Mouse (Mus musculus) adrenal gland, adult 8-10 months (tissue): ENCODE measurements at regions not wholly inside any gene's neighbourhood (a gene's known extent, or its start where the extent isn't known, plus 50 kb on each side); places are given as distances from the start of the nearest gene placed in this dataset.

Experiments used
- DNase-seq: peaks from one replicate; pipeline ENCODE4 v3.0.0; 2022

DNA sequence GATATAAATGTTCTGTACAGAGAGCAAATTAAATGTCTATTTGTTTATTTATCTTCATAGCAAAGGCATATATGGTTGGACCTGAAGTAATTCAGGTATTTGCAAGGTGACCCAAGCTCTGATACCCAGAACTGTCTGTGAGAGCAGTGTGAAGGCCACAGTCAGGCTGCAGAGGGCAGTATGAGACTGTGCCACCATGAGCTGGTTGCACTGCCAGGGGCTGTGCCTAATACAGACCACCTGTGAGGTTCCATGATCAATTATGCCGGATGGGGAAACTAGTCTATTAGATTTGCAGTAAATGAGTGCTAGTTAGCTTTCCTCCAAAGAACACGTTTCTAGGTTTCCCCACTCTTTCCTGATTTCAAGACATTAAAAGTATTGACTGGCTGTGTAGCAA, 207.5 kb downstream of the C1d start:
- DNase-seq = no peak

DNA sequence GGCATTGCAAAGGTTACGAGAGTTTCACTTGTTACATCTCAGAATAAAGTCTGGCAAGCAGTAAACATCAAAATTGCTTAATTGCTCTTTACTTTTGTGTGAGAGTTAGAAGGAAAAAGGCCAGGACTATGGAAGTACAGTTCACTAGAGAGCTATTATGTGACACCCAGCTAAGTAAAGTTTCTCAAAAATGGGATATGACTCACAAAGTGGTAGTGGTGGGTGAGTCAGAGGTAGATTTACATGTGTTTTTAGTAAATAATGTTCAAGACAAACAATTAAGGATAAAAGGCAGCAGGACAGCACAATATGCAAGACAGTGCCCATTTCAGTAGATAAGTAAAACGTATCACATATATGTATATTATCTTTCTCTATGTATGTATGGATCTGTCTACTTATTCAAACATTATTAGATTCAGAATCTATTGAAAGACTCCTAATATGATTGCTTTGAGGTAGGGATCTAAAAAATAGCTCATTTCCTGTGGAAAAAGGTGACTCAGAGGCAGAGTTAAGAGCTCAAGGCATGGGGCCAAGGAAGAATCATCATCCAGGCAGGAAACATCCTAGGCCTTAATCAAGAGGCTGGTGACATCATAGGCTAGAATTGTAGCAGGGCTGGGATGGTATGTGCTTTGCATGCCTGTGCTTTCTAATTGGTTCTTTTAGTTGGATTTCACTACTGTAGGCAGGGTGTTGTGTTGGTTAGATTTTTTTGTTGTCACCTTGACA, 211.2 kb downstream of the C1d start:
- no peak for DNase-seq

DNA sequence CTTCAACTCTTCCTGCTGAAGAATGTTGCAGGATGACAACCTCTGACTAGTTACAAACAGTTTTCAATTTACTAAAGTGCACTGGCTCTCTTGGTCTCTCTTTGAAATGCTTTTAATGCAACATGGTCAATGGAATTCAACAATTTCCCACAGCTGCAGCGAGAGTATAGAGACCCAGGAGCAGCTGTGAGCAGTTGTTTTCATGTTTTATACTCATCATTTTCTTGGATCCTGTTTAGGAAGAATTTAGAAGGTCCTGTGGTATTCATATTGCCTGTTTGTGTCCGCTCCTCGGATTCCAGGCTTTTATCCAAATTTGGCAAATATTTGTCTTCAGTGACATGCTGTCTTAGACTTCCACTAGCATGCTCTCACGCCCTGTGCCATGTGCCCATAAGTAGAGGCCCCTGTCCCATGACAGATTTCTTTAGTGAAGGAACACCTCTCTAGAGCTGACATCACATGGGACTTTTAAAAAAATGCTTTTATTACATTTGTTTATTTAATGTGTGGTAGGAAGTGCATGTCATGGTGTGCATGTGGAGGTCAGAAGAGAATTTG, 224.1 kb downstream of the C1d start:
- no peak for DNase-seq

DNA sequence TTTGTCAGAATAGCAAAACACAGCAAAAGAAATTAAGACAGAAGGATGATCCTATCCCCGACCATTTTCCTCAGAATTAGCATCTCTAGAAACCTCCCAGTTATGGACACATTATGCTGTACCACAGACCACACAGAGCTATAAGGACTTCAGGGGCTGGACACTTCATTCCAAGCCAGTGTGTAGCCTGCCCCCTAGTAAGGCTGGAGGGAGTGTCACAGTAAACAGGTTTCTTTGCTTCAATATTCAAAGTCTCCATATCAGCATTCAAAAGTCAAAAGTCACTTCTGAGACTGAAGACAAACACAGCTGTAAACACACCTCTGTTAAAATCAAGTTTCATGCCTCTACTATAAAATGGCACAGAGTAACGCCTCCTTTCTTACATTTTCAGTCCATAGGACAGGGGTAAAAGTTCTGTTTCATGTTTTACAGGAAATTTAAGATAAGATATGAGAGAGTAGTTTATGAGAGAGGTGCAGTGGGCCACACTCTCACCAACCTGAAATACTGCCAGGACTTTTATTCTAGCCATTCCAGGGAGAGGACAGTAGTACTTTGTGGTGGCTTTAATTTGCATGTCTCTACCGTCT, 226.6 kb downstream of the C1d start:
- no peak for DNase-seq

DNA sequence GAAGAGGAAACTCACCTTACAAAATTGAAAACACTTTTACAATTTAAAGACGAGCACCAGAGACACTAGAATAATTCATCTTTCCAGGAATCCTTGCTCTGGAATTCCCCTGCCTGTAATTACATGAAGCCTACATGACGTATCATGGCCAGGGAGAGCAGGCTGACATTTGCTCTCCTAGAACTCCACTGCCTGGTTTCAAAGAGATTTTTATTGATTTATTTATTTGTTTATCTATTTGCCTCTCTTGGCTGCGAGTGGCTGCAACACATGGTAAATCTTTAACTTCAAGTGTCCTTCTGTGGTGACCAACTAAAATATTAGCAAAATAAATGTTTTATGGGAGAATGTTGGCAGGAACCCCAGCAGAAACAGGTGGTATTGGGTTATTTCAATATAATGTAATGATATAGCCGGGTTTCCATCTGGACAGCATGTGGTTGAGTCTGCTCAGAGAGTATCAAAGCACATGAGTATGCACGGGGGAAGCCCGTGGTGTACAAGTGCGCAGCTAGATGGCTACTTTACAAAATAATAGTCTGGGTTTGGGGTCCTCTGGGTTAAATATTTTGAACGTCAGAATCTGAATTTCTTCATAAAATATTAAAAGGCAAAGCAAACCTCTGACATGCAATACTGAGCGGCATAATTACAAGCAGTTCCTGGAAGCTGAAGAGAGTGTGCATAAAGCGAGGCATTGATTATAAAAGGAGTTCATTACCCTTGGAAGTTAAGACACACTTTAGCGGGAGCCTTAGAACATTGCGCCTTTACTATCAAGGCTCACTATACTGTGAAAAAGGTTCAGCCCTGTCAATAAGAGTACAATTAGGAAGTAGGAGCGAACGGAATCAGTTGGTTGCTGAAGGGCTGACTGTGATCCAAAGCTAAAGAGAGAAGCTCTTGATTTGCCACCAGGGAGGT, 244.0 kb downstream of the C1d start:
- DNase-seq = no peak

DNA sequence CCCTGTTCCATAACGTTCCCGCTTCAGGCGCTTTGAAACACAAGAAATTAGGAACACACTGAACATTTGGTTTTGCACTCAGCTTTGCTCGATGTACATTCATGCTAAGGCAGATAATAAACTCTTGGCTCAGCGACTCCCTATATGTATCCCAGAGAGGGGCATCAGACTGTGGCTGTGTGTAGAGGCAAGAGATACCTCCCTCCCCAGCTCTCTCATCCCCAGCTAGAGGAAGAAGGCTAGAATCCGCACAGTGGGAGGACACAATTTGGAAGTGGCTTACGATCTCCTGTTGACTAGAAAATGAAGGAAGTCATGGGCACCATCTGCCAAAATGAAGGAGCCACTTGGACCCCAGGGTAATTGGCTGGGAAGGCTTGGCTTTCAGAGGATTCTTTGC, 244.7 kb downstream of the C1d start:
- DNase-seq = no peak

DNA sequence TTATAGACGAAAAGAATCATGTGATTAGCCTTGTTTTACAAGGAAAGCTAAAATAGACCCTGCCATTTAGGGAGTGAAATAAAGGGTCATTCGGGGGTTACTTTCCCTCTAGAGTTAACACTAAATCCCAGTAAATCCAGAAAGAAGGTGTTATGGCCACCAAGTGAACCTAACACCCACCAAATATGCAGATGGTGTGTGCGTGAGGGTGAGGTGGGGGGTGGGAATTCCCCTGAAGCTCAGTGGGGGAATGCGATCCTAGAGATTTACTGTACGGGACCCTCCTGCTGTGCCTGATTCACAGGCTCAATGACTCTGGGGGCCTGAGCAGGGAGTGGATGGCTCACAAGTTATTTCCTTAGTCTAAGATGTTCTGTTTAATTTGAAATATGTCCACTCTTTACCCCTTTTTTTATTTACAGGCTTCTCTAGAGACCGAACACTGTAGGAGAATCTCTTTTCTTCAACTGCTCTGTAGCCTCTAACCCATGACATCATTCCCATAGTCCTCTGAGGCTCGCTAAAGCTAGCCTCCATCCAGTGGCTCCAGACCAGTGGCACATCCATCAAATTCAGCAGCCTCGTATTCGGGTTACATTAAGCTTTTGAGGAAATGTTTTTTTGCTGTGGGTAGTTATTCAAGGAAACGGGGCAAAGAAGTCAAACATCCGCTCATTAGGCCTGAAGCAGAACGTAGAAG, 265.0 kb downstream of the C1d start:
- DNase-seq = no peak

DNA sequence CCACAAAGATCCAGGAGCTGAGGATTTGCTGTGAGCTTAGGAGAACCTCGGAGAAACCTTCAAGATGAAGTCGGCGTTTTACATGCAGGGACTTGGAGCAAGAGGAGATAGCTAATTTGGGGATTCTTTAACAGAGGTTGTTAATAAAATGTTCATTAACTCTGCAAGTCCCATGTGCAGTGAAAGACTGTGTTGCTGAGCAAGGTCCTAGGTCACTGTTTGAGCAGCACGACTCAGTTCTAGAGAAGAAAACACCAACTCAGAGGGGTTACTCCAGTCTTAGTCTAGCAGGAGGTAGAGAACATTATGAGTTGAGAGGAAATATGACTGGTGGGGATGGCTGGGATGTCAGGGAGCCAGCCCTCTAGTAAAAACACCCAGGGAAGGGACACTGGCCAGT, 265.9 kb downstream of the C1d start:
- no peak for DNase-seq

DNA sequence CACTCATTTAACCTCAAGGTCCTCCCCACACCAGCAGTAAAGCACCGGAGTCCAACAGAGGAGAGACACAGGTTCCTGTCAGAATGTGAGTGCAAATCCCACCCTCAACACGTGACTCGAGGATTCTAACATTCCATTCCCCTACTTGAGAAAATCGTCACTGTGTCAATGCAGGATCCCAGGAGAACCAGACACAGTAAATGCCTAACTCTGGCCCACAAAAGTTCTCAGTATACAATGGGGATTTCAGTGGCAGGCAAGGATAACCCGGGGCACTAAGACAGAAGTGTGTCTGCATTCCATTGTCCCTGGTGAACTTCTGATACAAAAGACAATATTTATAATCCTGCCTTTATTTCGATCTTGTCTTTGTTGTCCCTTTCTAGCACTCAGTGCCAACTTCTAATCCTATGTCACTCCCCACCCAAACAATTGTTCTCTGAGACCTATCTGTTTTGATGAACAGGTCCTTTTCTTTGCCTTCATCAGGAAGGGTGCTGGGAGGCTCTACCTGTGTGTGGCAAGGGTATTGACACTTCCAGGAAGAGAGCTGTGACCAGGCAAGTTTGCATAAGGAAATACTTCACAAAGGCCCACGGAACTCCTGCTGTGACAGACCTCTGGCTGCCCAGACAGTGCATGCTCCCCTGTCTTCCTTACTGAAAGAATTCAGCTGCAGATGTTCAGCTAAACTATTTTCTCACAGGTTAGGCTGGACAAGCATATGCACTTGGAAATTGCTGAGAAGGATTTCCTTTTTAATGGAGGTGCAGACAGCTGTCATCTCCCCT, 267.8 kb downstream of the C1d start:
- no peak for DNase-seq

DNA sequence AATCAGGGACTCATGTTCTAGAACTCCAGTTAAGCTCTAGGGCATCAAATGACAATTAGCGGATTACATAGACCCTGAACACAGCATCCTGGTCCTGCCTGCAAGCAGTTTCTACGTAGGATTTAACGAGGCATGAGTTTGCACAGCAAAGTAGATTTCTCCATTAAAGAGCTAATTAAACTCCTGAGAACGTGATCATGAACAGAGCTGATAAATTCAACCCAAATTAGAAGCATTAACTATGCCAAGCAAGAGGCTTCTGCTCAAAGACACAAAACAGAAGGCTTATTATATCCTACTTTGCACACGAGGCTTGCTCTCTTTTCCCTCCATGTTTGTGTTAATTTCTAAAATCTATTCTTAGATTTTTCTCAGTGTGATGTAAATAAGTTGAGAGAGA, 269.1 kb downstream of the C1d start:
- no peak for DNase-seq

DNA sequence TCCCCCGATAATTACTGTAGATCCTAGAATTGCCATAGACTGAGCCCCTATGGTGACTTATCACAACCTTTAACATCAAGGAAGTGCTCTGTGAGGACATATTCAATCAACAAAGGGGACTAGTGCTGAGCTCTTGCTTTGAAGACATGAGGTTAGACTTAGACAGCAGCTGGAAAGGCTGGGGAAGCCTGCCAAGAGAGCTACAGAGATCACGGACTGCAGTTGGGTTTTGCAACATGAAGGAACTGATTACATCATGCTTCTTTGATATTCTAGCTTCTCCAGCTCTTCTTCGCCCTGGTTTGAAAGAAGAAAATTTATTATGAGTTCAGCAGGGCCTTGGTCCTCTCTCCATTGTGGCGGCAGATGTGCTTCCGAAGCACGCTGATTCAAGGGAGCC, 271.2 kb downstream of the C1d start:
- DNase-seq = no peak

DNA sequence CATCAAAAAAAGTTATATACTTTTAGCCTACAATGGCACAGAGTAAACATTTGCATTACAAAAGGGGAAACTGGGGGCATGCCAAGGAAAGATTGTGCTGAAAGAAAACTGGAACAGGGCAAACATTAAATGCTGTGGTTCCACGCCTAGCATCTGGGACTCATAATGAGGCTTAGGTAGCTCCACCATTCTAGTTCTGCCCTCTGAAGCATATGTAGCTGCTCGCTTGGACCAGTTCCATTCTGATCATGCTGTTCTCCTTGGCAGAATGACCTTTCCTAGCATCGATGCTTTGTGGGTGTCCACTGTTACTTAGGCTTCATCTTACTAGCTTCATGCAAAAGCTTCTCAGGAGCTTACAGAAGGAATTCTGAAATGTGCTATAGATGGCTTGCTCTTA, 276.3 kb downstream of the C1d start:
- no peak for DNase-seq

DNA sequence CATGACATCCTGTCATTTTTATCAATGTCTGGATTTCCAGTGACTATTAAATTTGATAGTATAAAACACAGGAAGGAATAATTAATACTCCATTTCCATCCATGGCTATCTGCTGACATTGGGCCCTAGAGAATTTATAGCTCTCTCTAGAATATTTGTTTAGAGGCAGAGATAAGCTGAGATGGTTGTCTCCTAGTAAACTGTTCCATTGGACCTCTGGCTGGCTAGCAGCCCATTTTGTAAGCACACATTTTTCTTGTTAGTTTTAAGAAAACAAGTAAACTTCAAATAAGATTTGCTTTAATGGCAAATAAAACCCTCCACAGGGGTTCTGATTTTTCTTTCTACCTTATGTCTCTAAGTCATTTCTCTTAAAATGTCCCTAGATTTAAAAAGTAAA, 288.9 kb downstream of the C1d start:
- no peak for DNase-seq

DNA sequence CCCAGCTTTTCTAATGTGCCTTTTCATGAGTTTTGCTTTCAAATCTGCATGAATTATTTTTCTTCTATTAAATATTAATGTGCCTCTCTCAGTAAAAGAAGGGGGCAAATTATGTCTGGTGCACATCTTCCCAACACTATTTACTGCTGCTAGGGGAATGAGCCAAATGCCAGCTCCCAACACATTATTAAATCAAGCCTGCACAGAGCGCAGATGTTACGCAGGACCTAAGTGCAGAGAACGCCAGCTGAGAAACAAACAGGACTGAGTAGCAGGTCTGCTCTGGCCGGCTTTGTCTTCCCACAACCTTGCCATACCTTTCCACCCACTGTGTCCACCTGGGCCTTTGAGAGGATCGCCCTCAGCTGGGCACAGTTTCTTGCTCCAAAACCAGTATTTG, 291.8 kb downstream of the C1d start:
- DNase-seq = no peak

DNA sequence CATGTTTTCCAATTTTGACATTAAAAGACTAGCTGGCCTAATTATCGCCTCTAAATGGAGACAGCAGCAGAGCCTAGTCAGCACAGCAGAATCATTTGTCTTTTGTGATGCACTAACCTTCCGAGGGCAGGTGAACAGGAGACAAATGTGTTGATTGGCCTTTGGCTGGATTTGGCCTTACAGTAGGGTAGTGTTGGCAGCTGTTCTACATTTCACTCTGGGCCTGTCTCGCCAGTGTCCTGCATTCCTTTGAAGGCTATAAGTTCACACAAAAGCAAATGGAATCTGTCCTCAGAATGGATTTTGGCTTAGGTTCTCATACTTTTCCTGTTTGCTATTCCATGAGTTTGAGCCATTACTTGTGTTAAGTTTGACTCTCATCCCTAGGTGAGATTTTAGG, 297.9 kb downstream of the C1d start:
- DNase-seq = no peak

DNA sequence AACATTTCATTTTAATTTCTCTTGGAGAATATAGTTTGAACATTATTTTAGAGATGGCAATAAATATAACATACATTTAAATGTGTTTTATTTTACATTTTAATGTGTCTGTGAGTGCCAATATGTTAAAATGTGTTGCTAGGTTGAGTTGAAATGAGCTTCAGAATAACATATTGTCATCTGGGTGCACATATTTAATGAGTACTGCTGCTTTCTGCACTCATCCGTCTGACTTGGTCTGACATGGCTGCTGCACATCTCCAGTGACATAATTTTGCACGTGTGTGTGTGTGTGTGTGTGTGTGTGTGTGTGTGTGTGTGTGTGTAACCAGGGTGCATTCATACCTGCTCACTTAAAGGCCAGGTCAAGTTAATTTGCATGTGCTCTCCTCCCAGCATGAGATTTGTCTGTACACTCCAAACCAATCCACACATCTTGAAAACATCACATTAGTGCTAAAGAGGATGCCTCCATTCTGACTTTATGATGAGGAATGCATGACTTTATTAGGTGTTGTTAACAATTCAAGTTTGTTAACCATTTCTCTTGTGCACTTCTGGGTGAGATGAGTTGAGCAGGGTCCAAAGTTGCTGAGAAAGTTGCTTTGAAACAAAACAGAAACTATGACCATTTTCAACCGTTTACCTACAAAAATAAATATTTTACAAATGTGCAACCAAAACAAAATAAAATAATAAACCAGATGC, 334.6 kb downstream of the C1d start:
- no peak for DNase-seq

DNA sequence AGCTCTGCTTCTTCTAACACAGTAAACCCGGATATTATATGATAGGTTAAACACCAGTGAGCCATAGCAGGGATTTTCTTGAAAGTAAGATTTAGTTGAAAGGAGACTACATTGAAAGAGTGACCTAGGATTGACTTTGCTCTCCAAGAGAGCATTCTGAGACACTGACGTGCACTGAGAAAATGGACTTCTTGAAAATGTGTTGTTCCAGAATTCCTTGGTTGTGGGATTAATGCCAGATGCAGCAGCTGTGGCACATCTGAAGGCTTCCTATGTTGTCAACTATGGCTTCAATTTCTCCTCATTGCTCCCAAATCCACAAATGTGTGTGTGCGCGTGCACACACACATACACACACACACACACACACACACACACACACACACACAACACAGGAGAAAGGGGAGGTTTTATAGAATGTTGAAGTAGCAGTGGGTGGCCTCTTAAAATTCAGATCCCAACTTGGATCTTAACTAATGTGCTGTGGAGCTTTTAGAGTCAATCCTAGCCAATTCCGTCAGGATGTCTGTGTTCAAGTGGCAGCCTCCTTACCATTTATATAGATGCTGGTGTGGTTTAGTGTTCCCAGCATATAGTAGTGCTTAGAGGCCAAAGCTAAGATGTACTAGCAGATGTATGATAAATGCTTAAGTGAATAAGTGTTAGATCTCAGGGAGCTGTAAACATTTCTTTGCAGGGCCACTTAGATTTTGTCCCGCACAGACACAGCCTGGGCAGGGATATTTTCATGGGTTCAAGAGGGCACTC, 346.5 kb downstream of the C1d start:
- DNase-seq = no peak

DNA sequence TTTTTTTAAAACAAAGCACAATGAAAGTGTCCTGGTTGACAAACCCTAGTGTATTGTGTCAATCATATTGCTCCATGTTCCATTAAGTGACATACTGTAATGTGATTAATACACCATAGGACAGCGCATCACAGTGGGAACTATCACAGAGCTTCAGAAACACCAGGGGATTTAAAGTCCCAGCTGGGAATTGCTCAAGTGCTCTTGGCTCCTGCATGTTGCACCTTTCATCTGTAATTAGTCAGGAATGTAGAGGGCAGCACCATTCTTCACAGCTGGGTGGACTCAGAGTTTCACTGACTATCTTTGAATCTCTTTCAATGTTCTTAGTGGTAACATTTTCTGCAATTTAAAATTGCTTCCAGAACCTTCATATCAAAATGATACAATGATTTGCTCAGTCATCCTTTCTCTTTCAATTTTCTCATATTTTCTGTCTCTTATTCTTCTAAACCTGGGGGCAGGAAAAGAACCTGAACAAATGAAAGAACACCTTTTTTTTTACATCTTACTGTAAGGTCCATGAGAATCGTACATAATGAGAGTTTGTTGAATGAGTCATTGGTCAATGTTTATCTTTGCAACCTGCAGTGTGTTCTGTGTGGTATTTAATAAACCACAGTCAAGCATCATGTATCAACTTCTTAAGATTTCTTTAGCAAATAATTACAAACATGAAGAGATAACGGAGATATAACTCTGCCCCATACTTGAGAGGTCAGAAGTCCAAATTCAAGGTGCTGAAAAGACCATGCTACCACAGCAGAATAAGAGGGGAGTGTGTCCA, 333.0 kb downstream of the Etaa1 start:
- no peak for DNase-seq

DNA sequence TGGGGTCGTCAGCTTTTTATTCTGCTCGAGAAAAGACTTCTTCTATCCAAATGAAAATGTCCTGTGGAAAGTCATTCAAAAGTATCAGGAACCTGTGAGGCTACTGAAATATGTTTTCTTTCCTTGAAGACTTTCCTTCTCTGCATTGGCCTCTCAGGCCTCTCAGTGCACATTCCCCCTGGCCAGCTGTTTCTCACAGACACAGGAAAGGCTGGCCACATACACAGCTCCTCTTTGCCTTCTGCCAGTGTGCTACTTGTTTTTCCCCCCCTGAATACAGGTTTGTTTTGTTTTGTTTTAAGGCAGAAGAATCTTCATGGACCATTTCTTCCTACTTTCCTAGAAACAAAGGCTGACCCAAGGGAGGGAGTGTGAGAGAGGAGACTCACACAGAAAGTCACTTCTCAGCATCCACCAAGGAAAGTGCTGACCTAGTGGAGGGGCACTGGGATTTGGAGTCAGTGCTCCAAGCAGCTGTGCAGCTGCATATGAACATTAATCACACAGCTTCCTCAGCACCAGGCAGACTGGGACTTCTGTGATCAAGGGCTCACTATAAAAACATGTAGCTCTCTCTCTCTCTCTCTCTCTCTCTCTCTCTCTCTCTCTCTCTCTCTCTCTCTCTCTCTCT, 324.0 kb downstream of the Etaa1 start:
- DNase-seq = no peak
